Mouse (Mus musculus) forebrain, postnatal 0 days (tissue): ENCODE measurements at regions not wholly inside any gene's neighbourhood (a gene's known extent, or its start where the extent isn't known, plus 50 kb on each side); places are given as distances from the start of the nearest gene placed in this dataset.

Experiments
- ATAC-seq: fragments of 200-750 bp; cut with Nextera tagmentation; 2 replicates; pipeline ENCODE4 v1.8.0; 2017; ENCODE audit warnings: mild to moderate bottlenecking, moderate library complexity
- DNase-seq: peaks from one replicate; pipeline ENCODE4 v3.0.0-alpha.2; 2015
- H3K27ac ChIP-seq: fragments of 300-500 bp; sonication (generic); 2 replicates; pipeline ENCODE4 v1.5.1; 2014; ENCODE audit warnings: low read depth, mild to moderate bottlenecking, antibody characterized with exemption, low read length, moderate library complexity, mixed read lengths
- H3K27me3 ChIP-seq: fragments of 300-500 bp; sonication (generic); 2 replicates; pipeline ENCODE4 v1.6.1; 2014; ENCODE audit warnings: mild to moderate bottlenecking, low read length, mixed read lengths; ENCODE audit not compliant: insufficient read depth
- H3K36me3 ChIP-seq: fragments of 300-500 bp; sonication (generic); 2 replicates; pipeline ENCODE4 v1.6.1; 2014; ENCODE audit warnings: mild to moderate bottlenecking, moderate library complexity; ENCODE audit not compliant: insufficient read depth
- H3K4me1 ChIP-seq: fragments of 300-500 bp; sonication (generic); 2 replicates; pipeline ENCODE4 v1.6.1; 2014; ENCODE audit warnings: antibody characterized with exemption; ENCODE audit not compliant: insufficient read depth
- H3K4me2 ChIP-seq: fragments of 300-500 bp; sonication (generic); 2 replicates; pipeline ENCODE4 v1.6.1; 2014; ENCODE audit warnings: low read depth, mild to moderate bottlenecking, moderate library complexity
- H3K4me3 ChIP-seq: fragments of 300-500 bp; sonication (generic); 2 replicates; pipeline ENCODE4 v1.5.1; 2014; ENCODE audit warnings: low read depth, low read length, mixed read lengths
- H3K9ac ChIP-seq: fragments of 300-500 bp; sonication (generic); 2 replicates; pipeline ENCODE4 v1.6.1; 2014; ENCODE audit warnings: mild to moderate bottlenecking
- H3K9me3 ChIP-seq: fragments of 300-500 bp; sonication (generic); 2 replicates; pipeline ENCODE4 v1.6.1; 2016; ENCODE audit warnings: low read length
- CTCF ChIP-seq: sonication (generic); IDR thresholded peaks from 2 replicates; pipeline ENCODE4 v1.5.1; 2016; ENCODE audit warnings: antibody characterized with exemption, control low read depth, low read depth
- WGBS: fragments of 180-500 bp; shearing (Covaris S2); extraction: QIAGEN DNeasy Blood & Tissue Kit; methylation state at CpG from one replicate; pipeline ENCODE4 v1.1.7; 2014; 5-methylcytosine and 5-hydroxymethylcytosine counted together

GRCm38 (mm10) chr6:41111829-41112228, 76.5 kb upstream of the 2210010C04Rik start:
- ATAC-seq (no peak), DNase-seq (no peak)
- no peak for TF ChIP-seq CTCF
- Histone ChIP-seq H3K4me1 (no peaks in the 10 kb centered on the region), H3K36me3 (no peaks in the 10 kb centered on the region), H3K27ac (no peak overlapping the region), H3K27me3 (no peaks in the 10 kb centered on the region), H3K4me2 (no peak overlapping the region), H3K9ac (no peak overlapping the region), H3K4me3 (no peak overlapping the region), H3K9me3 (no peaks in the 10 kb centered on the region)

GRCm38 (mm10) chr6:41108897-41109296, 73.6 kb upstream of the 2210010C04Rik start:
- Histone ChIP-seq H3K9ac (no peak overlapping the region), H3K4me2 (no peak overlapping the region), H3K9me3 (no peaks in the 10 kb centered on the region), H3K4me3 (no peak overlapping the region), H3K4me1 (no peaks in the 10 kb centered on the region), H3K36me3 (no peaks in the 10 kb centered on the region), H3K27ac (no peak overlapping the region), H3K27me3 (no peaks in the 10 kb centered on the region)
- no peak for TF ChIP-seq CTCF
- DNase-seq (no peak), ATAC-seq (no peak)
- 57% methylated on average over 1 of the region's 1 CpGs for WGBS

GRCm38 (mm10) chr6:41103689-41104400, 68.5 kb upstream of the 2210010C04Rik start:
- Histone ChIP-seq H3K27me3 (no peaks in the 10 kb centered on the region), H3K36me3 (no peaks in the 10 kb centered on the region), H3K9ac (no peak overlapping the region), H3K9me3 (no peaks in the 10 kb centered on the region), H3K4me3 (no peak overlapping the region), H3K27ac (no peak overlapping the region), H3K4me2 (no peak overlapping the region), H3K4me1 (no peaks in the 10 kb centered on the region)
- TF ChIP-seq CTCF: no peak
- DNase-seq (no peak), ATAC-seq (no peak)
- 84% methylated on average over 6 of the region's 6 CpGs for WGBS

GRCm38 (mm10) chr6:41101997-41102396, 66.7 kb upstream of the 2210010C04Rik start:
- H3K36me3 ChIP-seq: no peaks in the 10 kb centered on the region
- no peak overlapping the region for H3K4me2 ChIP-seq
- DNase-seq: no peak
- H3K4me3 ChIP-seq: no peak overlapping the region
- no peaks in the 10 kb centered on the region for H3K9me3 ChIP-seq
- WGBS: 75% methylated on average over 2 of the region's 2 CpGs
- ATAC-seq: no peak
- H3K27me3 ChIP-seq: no peaks in the 10 kb centered on the region
- H3K9ac ChIP-seq: no peak overlapping the region
- H3K27ac ChIP-seq: no peak overlapping the region
- no peaks in the 10 kb centered on the region for H3K4me1 ChIP-seq
- TF ChIP-seq CTCF: no peak

GRCm38 (mm10) chr6:41100258-41100657, 64.9 kb upstream of the 2210010C04Rik start:
- Histone ChIP-seq H3K36me3 (no peaks in the 10 kb centered on the region), H3K4me1 (no peaks in the 10 kb centered on the region), H3K4me3 (no peak overlapping the region), H3K9ac (no peak overlapping the region), H3K27ac (no peak overlapping the region), H3K4me2 (no peak overlapping the region), H3K9me3 (no peaks in the 10 kb centered on the region), H3K27me3 (no peaks in the 10 kb centered on the region)
- 84% methylated on average over 2 of the region's 2 CpGs for WGBS
- no peak for DNase-seq
- no peak for TF ChIP-seq CTCF
- no peak for ATAC-seq

GRCm38 (mm10) chr6:41091177-41091829, 56.0 kb upstream of the 2210010C04Rik start:
- ATAC-seq: peak; percentile 45; the same call in 1 of the 2 replicates
- H3K27me3 ChIP-seq: no peaks in the 10 kb centered on the region
- H3K4me3 ChIP-seq: no peak overlapping the region
- H3K9me3 ChIP-seq: no peaks in the 10 kb centered on the region
- TF ChIP-seq CTCF: peak; percentile 55
- 59% methylated on average over 4 of the region's 4 CpGs for WGBS
- H3K27ac ChIP-seq: no peak overlapping the region
- no peak overlapping the region for H3K4me2 ChIP-seq
- H3K36me3 ChIP-seq: no peaks in the 10 kb centered on the region
- no peaks in the 10 kb centered on the region for H3K4me1 ChIP-seq
- no peak overlapping the region for H3K9ac ChIP-seq
- peak; percentile 52 for DNase-seq
